Mouse (Mus musculus): ENCODE results near the gene Grk3.

- TF ChIP-seq POLR2A (IDR thresholded peaks at IDR 0.05; ENCODE audit: low read depth, low read length) (no peak), CTCF (IDR thresholded peaks at IDR 0.05; ENCODE audit: borderline replicate concordance, insufficient read depth, low read length) (no peak)
These were observed 769 bp downstream of the Grk3 start for GRCm38 (mm10) chr5:113014808-113015235.
